Mouse (Mus musculus) CH12.LX (cell line): ENCODE results near the gene Hpgds. TPM values are rescaled to one million over a fixed set of nuclear protein-coding genes. Genes with fewer than 3 reads are reported as not detected.

Experiments used
- DNase-seq: peaks from one replicate; pipeline ENCODE4 v3.0.0-alpha.2; 2013; ENCODE audit errors: extremely low read depth
- H3K27ac ChIP-seq: 2 replicates; pipeline ENCODE4 v1.5.1; 2012; ENCODE audit warnings: low read depth, mild to moderate bottlenecking, control low read depth, moderate library complexity; ENCODE audit not compliant: insufficient read depth
- H3K27me3 ChIP-seq: replicated peaks from 2 replicates; pipeline ENCODE3; 2012; ENCODE audit warnings: inconsistent platforms
- H3K36me3 ChIP-seq, 2 experiments: replicated peaks in 1 of 2; 2 replicates each; pipeline versions ENCODE3 to v1.6.1; 2012; ENCODE audit warnings: inconsistent platforms in 1 of 2, low read length in 1 of 2, mild to moderate bottlenecking in 1 of 2, mixed read lengths in 1 of 2, moderate library complexity in 1 of 2; ENCODE audit not compliant: control insufficient read depth in 1 of 2, insufficient read depth in 1 of 2
- H3K4me1 ChIP-seq, 2 experiments: 2 replicates each; pipeline ENCODE4 v1.6.1; 2012; ENCODE audit warnings: inconsistent platforms in 1 of 2, moderate library complexity in 1 of 2; ENCODE audit not compliant: insufficient read depth in 2 of 2, control insufficient read depth in 1 of 2
- H3K4me2 ChIP-seq: 2 replicates; pipeline ENCODE4 v1.6.1; 2012; ENCODE audit warnings: low read depth, mild to moderate bottlenecking, control low read depth; ENCODE audit not compliant: poor library complexity, insufficient read depth, severe bottlenecking
- H3K4me3 ChIP-seq, 3 experiments: fragments of 150-350 bp in 1 of 3; sonication (generic) in 1 of 3; replicated peaks in 1 of 3; 2 replicates each; pipeline versions ENCODE3 to v1.5.1; 2011 to 2012; ENCODE audit warnings: low read depth in 2 of 3, low read length in 2 of 3, mild to moderate bottlenecking in 2 of 3, moderate library complexity in 2 of 3, control low read depth in 1 of 3, improper control_type of control experiment in 1 of 3, inconsistent platforms in 1 of 3, mixed read lengths in 1 of 3; ENCODE audit not compliant: poor library complexity in 1 of 3
- H3K79me2 ChIP-seq: replicated peaks from 2 replicates; pipeline ENCODE4 v1.6.1; 2012; ENCODE audit warnings: mild to moderate bottlenecking, moderate library complexity; ENCODE audit not compliant: control insufficient read depth, poor library complexity, insufficient read depth, severe bottlenecking; ENCODE audit errors: extremely low read depth
- H3K9ac ChIP-seq: 2 replicates; pipeline ENCODE4 v1.6.1; 2012; ENCODE audit warnings: low read depth, mild to moderate bottlenecking, control low read depth, moderate library complexity; ENCODE audit not compliant: insufficient read depth
- H3K9me3 ChIP-seq: replicated peaks from 2 replicates; pipeline ENCODE3; 2012; ENCODE audit warnings: low read length, inconsistent platforms, mixed read lengths
- CHD2 ChIP-seq: IDR thresholded peaks from 2 replicates; pipeline ENCODE4 v1.6.1; 2011; ENCODE audit warnings: low read length, improper control_type of control experiment
- ETS1 ChIP-seq: conservative IDR thresholded peaks from 2 replicates; pipeline ENCODE4 v1.6.1; 2012; ENCODE audit warnings: low read depth, mild to moderate bottlenecking, inconsistent platforms, low read length, improper control_type of control experiment, moderate library complexity
- GABPA ChIP-seq: IDR thresholded peaks from 2 replicates; pipeline ENCODE4 v1.6.1; 2012; ENCODE audit warnings: low read depth, low read length, improper control_type of control experiment, inconsistent platforms; ENCODE audit not compliant: insufficient replicate concordance
- JUN ChIP-seq: IDR thresholded peaks from 2 replicates; pipeline ENCODE4 v1.6.1; 2011; ENCODE audit warnings: low read depth, mild to moderate bottlenecking, low read length, improper control_type of control experiment, moderate library complexity; ENCODE audit not compliant: insufficient read depth
- KAT2A ChIP-seq: IDR thresholded peaks from 2 replicates; pipeline ENCODE4 v1.6.1; 2012; ENCODE audit warnings: low read length, improper control_type of control experiment, inconsistent platforms; ENCODE audit not compliant: insufficient replicate concordance
- MAFK ChIP-seq: IDR thresholded peaks from 2 replicates; pipeline ENCODE4 v1.6.1; 2011; ENCODE audit warnings: low read length, improper control_type of control experiment; ENCODE audit not compliant: insufficient replicate concordance
- MEF2A ChIP-seq: IDR thresholded peaks from 2 replicates; pipeline ENCODE4 v1.6.1; 2014; ENCODE audit warnings: low read depth, mild to moderate bottlenecking, inconsistent platforms, low read length, improper control_type of control experiment, borderline replicate concordance
- MXI1 ChIP-seq: IDR thresholded peaks from 2 replicates; pipeline ENCODE4 v1.6.1; 2011; ENCODE audit warnings: mild to moderate bottlenecking, low read depth, low read length, improper control_type of control experiment
- POLR2A ChIP-seq: IDR thresholded peaks from 2 replicates; pipeline ENCODE4 v1.6.1; 2011; ENCODE audit warnings: low read depth, mild to moderate bottlenecking, improper control_type of control experiment, low read length
- POLR2AphosphoS2 ChIP-seq: IDR thresholded peaks from 2 replicates; pipeline ENCODE4 v1.6.1; 2011; ENCODE audit warnings: low read depth, low read length, improper control_type of control experiment
- RCOR1 ChIP-seq: conservative IDR thresholded peaks from 2 replicates; pipeline ENCODE4 v1.6.1; 2012; ENCODE audit warnings: low read depth, mild to moderate bottlenecking, inconsistent platforms, low read length, improper control_type of control experiment
- SMC3 ChIP-seq: IDR thresholded peaks from 2 replicates; pipeline ENCODE4 v1.6.1; 2011; ENCODE audit warnings: low read depth, low read length, improper control_type of control experiment
- TBP ChIP-seq: conservative IDR thresholded peaks from 2 replicates; pipeline ENCODE4 v1.6.1; 2011; ENCODE audit warnings: low read depth, low read length, improper control_type of control experiment
- TCF12 ChIP-seq: IDR thresholded peaks from 2 replicates; pipeline ENCODE4 v1.6.1; 2014; ENCODE audit warnings: low read depth, mild to moderate bottlenecking, inconsistent platforms, low read length, improper control_type of control experiment
- USF2 ChIP-seq: conservative IDR thresholded peaks from 2 replicates; pipeline ENCODE4 v1.6.1; 2011; ENCODE audit warnings: low read depth, low read length, improper control_type of control experiment
- ZC3H11A ChIP-seq: IDR thresholded peaks from 2 replicates; pipeline ENCODE4 v1.6.1; 2012; ENCODE audit warnings: low read depth, mild to moderate bottlenecking, inconsistent platforms, low read length, improper control_type of control experiment
- dilution Hi-C: fragments of 300-500 bp; cut with MboI; formaldehyde crosslinking; loops from 2 replicates; pipeline ENCODE4 v1.14.3; 2020; ENCODE audit warnings: low sequenced_read_pairs; ENCODE audit not compliant: extremely low pct_unique_long_range_greater_than_20kb, extremely low pct_ligation_motif_present
- in situ Hi-C: fragments of 300-500 bp; cut with MboI; formaldehyde crosslinking; loops from 3 replicates; pipeline ENCODE4 v1.14.3; 2019; ENCODE audit warnings: low sequenced_read_pairs, low pct_ligation_motif_present, low pct_unique_long_range_greater_than_20kb, mixed read lengths
- polyA plus RNA-seq: library from polyadenylated mRNA; unstranded; fragments of >175 nt; gene quantifications from 2 replicates; pipeline ENCODE4 v1.2.1, GENCODE M21; 2012; ENCODE audit warnings: low read depth; ENCODE audit not compliant: insufficient read length
- total RNA-seq, 2 experiments: library from RNA; depleted of rRNA; stranded (reverse); fragments of 300-350 nt in 1 of 2; fragments of >200 nt in 1 of 2; gene quantifications; 2 replicates each; pipeline ENCODE4 v1.2.3; 2012 to 2014

The Hpgds gene
- total and polyA plus RNA-seq, 3 experiments, result 4.5 to 9.7 (median 4.5) TPM

DNA sequence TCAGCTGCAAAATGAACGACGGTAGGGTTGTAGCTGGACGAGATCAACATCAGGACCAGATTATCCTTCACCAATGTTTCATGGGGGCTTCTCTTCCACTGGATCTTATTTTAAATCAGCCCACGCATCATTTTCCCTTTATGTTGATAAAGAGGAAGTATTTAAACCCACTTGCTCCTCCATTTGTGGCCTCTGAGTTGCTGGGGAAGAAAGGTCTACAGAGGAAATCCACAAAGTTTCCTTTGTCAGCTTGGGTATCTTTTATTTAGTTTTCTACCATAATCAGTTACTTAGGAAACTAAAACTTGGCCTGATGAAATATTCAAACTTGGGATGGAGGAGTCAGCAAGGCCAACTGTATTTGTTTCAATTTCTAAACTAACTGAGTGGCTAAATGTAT, 1.7 kb upstream of the Hpgds start:
- H3K27ac ChIP-seq, result no peak overlapping the region
- no peaks in the 10 kb centered on the region for H3K79me2 ChIP-seq
- peaks cover 3 to 27% of the 10 kb centered on the region in 2 experiments for H3K4me1 ChIP-seq
- TF ChIP-seq SMC3 (no peak), KAT2A (no peak), POLR2A (no peak), ETS1 (no peak), MEF2A (no peak), TCF12 (no peak), CHD2 (no peak), MAFK (no peak), GABPA (no peak), MXI1 (no peak), POLR2AphosphoS2 (no peak), ZC3H11A (no peak), JUN (no peak), USF2 (no peak), RCOR1 (no peak)
- no peak overlapping the region for H3K9ac ChIP-seq
- no peaks in the 10 kb centered on the region for H3K9me3 ChIP-seq
- dilution Hi-C loops (no loop called here), in situ Hi-C loops (loop anchor here (25.0 kb wide), 1 partner anchor 216 kb away; no protein-coding TSS in a partner anchor)
- no peak for DNase-seq
- H3K27me3 ChIP-seq, result no peaks in the 10 kb centered on the region
- no peaks in the 10 kb centered on the region for H3K36me3 ChIP-seq
- H3K4me3 ChIP-seq, result no peak overlapping the region
- no peak overlapping the region for H3K4me2 ChIP-seq

DNA sequence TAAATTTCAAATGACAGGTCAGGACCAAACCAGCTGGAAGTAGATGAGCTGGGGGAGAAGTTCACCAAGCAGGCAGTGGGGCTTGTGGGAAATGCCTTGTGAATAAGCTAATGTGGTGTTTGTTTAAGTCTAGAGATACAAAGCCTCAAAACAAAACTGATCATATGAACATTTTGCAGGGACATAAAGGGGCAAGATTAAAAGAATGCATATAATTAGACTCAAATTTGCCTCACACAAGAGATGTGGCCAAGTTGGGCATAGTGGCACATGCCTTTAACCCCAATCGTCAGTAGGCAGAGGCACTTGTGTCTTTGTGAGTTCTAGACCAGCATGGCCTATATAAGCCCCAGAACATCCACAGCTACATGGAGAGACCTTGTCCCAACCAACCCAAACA, 2.4 kb downstream of the Hpgds start:
- Histone ChIP-seq H3K27me3 (no peaks in the 10 kb centered on the region), H3K9me3 (no peaks in the 10 kb centered on the region), H3K79me2 (0 out of 2 replicates have a peak, but pooled peaks cover 1% of the 10 kb centered on the region), H3K4me1 (peaks cover 12 to 57% of the 10 kb centered on the region in 2 experiments), H3K9ac (peak overlapping the region; percentile 65), H3K4me3 (no peak overlapping the region), H3K27ac (no peak overlapping the region; the same call in 1 of the 2 replicates), H3K4me2 (peak overlapping the region; percentile 83)
- DNase-seq, result no peak
- dilution Hi-C loops, result no loop called here
- TF ChIP-seq TBP (0 out of 2 replicates have a peak, but pooled peaks have one; percentile 52), MXI1 (0 out of 2 replicates have a peak, but pooled peaks have one; percentile 47), ETS1 (no peak)
- TF ChIP-seq, all 38 proteins: peak for 2
- H3K36me3 ChIP-seq, result no peaks in the 10 kb centered on the region
- in situ Hi-C loops, result loop anchor here (25.0 kb wide), 1 partner anchor 220 kb away; no protein-coding TSS in a partner anchor
